ENCODE assay signal across 8 mouse cellular contexts in the genomic region with DNA sequence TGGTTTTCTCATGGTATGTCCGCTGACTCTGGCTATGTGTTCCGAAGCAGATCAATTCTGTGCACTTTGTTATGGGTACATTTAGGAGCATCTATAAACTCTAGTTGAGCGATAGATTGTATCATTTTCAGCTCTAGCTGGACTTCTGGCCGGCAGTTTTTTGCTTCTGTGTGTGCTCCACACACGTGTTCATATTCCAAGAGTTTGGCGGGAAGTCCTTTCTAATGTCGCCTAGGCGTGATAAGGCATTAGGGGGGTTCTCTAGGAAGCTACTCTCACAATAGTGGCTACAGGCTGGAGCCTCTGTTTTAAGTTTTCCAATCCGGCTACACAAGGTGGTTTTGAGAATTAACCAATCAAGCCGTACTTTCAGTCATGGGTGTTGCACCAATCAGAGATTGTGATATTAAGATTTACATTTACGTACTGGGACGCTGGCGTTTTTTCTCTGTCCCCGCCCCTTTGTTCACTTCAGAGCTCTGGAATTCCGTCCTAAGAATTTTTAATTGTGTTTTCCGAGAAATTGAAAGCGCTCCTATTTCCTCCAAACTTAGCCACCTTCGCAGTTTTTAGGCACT. TPM values are rescaled to one million over a fixed set of nuclear protein-coding genes. Genes with fewer than 3 reads are reported as not detected.
DNase-seq lines count a peak whose midpoint lies in the region; ATAC-seq and TF ChIP-seq lines count a peak whose summit lies in the region.

No protein-coding gene starts in this region.

- intact Hi-C loops in heart, postnatal 25 days (cut with DNase I): no loop called here

- no peaks in the 10 kb centered on the region for H3K36me3 ChIP-seq in ES-E14 (ENCODE audit: control insufficient read depth, insufficient read depth, low read length, poor library complexity, severe bottlenecking)
- H3K36me3 ChIP-seq in forebrain, embryonic 11.5 days (ENCODE audit: control insufficient read depth, insufficient read depth, low read length): no peaks in the 10 kb centered on the region
- no peaks in the 10 kb centered on the region for H3K36me3 ChIP-seq in liver, postnatal 0 days (replicated peaks; ENCODE audit: insufficient read depth, low read length)
- no peaks in the 10 kb centered on the region for H3K36me3 ChIP-seq in neural tube, embryonic 13.5 days

- H3K4me2 ChIP-seq in forebrain, embryonic 11.5 days (ENCODE audit: low read depth, low read length, severe bottlenecking): peak overlapping the region; percentile 90
- peak overlapping the region; percentile 90 for H3K4me2 ChIP-seq in liver, postnatal 0 days (ENCODE audit: low read depth, low read length)
- peak overlapping the region; percentile 100 for H3K4me2 ChIP-seq in neural tube, embryonic 13.5 days

- H3K9me3 ChIP-seq in ES-E14 (ENCODE audit: control insufficient read depth, insufficient read depth, low read depth, low read length): no peaks in the 10 kb centered on the region
- no peaks in the 10 kb centered on the region for H3K9me3 ChIP-seq in forebrain, embryonic 11.5 days (ENCODE audit: control insufficient read depth, low read length)
- H3K9me3 ChIP-seq in liver, postnatal 0 days (ENCODE audit: low read length): no peaks in the 10 kb centered on the region
- H3K9me3 ChIP-seq in neural tube, embryonic 13.5 days: no peaks in the 10 kb centered on the region

- peak overlapping the region; percentile 90 for H3K27ac ChIP-seq in ES-E14 (ENCODE audit: insufficient read depth, low read depth, low read length, poor library complexity, severe bottlenecking)
- peak overlapping the region; percentile 100 for H3K27ac ChIP-seq in forebrain, embryonic 11.5 days (ENCODE audit: low read depth, low read length)
- H3K27ac ChIP-seq in liver, postnatal 0 days (ENCODE audit: low read depth): peak overlapping the region; percentile 97
- H3K27ac ChIP-seq in neural tube, embryonic 13.5 days (replicated peaks): peak overlapping the region; percentile 93

- in situ Hi-C loops in ES-E14 (cut with MboI; ENCODE audit: low sequenced_read_pairs in 2 of 2, unreplicated experiment in 2 of 2): loop anchor here (10.0 to 25.0 kb wide), 3 partner anchors 189 to 1819 kb away; a partner anchor contains a TSS

- H3K27me3 ChIP-seq in forebrain, embryonic 11.5 days (ENCODE audit: control insufficient read depth, insufficient read depth, low read length): no peaks in the 10 kb centered on the region
- no peaks in the 10 kb centered on the region for H3K27me3 ChIP-seq in liver, postnatal 0 days (ENCODE audit: insufficient read depth, low read length)
- no peaks in the 10 kb centered on the region for H3K27me3 ChIP-seq in neural tube, embryonic 13.5 days

- peak; percentile 81 for DNase-seq in ES-E14 (ENCODE audit: low read depth, low spot score)
- DNase-seq in c-Kit-negative CD71-positive TER-119-positive erythroid progenitor cells, embryonic 14.5 days (ENCODE audit: low read depth, low spot score): peak; percentile 83
- peak; percentile 82 for DNase-seq in forebrain, embryonic 11.5 days (ENCODE audit: low spot score)
- DNase-seq in heart, postnatal 25 days (ENCODE audit: low spot score): peak; percentile 45
- DNase-seq in layer of hippocampus, adult 18-20 months (ENCODE audit: low spot score in 2 of 2): peak; percentile 73 to 90
- peak; percentile 74 for DNase-seq in liver, postnatal 0 days
- peak; percentile 54 to 59 for DNase-seq in thymus, postnatal 36 days

- H3K4me3 ChIP-seq in ES-E14 (ENCODE audit: insufficient read depth in 1 of 2, low read depth in 1 of 2, low read length in 2 of 2, poor library complexity in 1 of 2, severe bottlenecking in 1 of 2): peak overlapping the region; percentile 52 to 56
- H3K4me3 ChIP-seq in forebrain, embryonic 11.5 days (ENCODE audit: low read depth, low read length): peak overlapping the region; percentile 59
- peak overlapping the region; percentile 64 for H3K4me3 ChIP-seq in liver, postnatal 0 days (ENCODE audit: low read depth, low read length)
- peak overlapping the region; percentile 53 for H3K4me3 ChIP-seq in neural tube, embryonic 13.5 days

- peak overlapping the region; percentile 74 for H3K9ac ChIP-seq in ES-E14 (ENCODE audit: insufficient read depth, low read depth, low read length, poor library complexity, severe bottlenecking)
- peak overlapping the region; percentile 94 for H3K9ac ChIP-seq in forebrain, embryonic 11.5 days (ENCODE audit: low read length)
- H3K9ac ChIP-seq in liver, postnatal 0 days (replicated peaks): peak overlapping the region; percentile 83
- peak overlapping the region; percentile 82 for H3K9ac ChIP-seq in neural tube, embryonic 13.5 days

- TF ChIP-seq CTCF in liver, postnatal 0 days (IDR thresholded peaks at IDR 0.05; ENCODE audit: low read depth): no peak

- WGBS in forebrain, embryonic 11.5 days: under 1% methylated on average over 18 of the region's 18 CpGs
- WGBS in liver, postnatal 0 days (ENCODE audit: insufficient replicate concordance): under 1% methylated on average over 18 of the region's 18 CpGs
- WGBS in neural tube, embryonic 13.5 days: under 1% methylated on average over 18 of the region's 18 CpGs

- 0 out of 4 replicates have a peak, but pooled peaks cover 0 to 2% of the 10 kb centered on the region in 2 experiments for H3K4me1 ChIP-seq in ES-E14 (ENCODE audit: control insufficient read depth in 2 of 2, insufficient read depth in 2 of 2, low read length in 2 of 2, poor library complexity in 1 of 2)
- peaks cover 2% of the 10 kb centered on the region; the same call in 1 of the 2 replicates for H3K4me1 ChIP-seq in forebrain, embryonic 11.5 days (replicated peaks; ENCODE audit: control insufficient read depth, insufficient read depth, low read length)
- peaks cover 10% of the 10 kb centered on the region for H3K4me1 ChIP-seq in liver, postnatal 0 days (ENCODE audit: insufficient read depth)
- H3K4me1 ChIP-seq in neural tube, embryonic 13.5 days (replicated peaks): peaks cover 34% of the 10 kb centered on the region

- peak; percentile 68 for ATAC-seq in forebrain, embryonic 11.5 days (replicated peaks; ENCODE audit: low FRiP score)
- ATAC-seq in liver, postnatal 0 days: peak; percentile 49
- peak; percentile 82 for ATAC-seq in neural tube, embryonic 13.5 days (ENCODE audit: low read depth)

- TF ChIP-seq EP300 in liver, postnatal 0 days (IDR thresholded peaks at IDR 0.05; ENCODE audit: low read depth): no peak; the same call in 1 of the 2 replicates

TF ChIP-seq in ES-E14, 5 proteins besides CTCF, POLR2A, EP300 and RAD21:
- peak; percentile 82 for TF ChIP-seq CHD2 (IDR thresholded peaks at IDR 0.05; ENCODE audit: low read depth, low read length)
- no peak for TF ChIP-seq MAFK (IDR thresholded peaks at IDR 0.05; ENCODE audit: insufficient read depth, low read depth, low read length)
- TF ChIP-seq ZNF384 (IDR thresholded peaks at IDR 0.05; ENCODE audit: low read depth, low read length): peak; percentile 65; the same call in 1 of the 2 replicates
TF ChIP-seq in ES-E14: peak in this region for 2.

RNA-seq across cellular contexts. Expression of a gene that starts 2.9 kb away (rescaled TPM):
- 68.4 and 97.6 TPM in 2 replicates for total RNA-seq in ES-E14 (2012; rRNA removed)
- 0.87 and 0.92 TPM in 2 replicates for polyA plus RNA-seq in forebrain, embryonic 11.5 days (2014; fragmentation: Nextera tagmentation; extraction: Ambion mirVana)
- total RNA-seq in heart, postnatal 25 days (2021): 1 to 10 TPM; 1.8 to 2.5 TPM
- total RNA-seq in layer of hippocampus, adult 18-20 months (2021): 1 to 10 TPM; 3.1 to 4.0 TPM
- polyA plus RNA-seq in liver, postnatal 0 days (2015; fragmentation: Nextera tagmentation; extraction: Ambion mirVana): 0.43 and 0.51 TPM in 2 replicates
- 0.11 and 0.22 TPM in 2 replicates for polyA plus RNA-seq in neural tube, embryonic 13.5 days (2015; fragmentation: Nextera tagmentation; extraction: Ambion mirVana)

RNA-seq across cellular contexts. Expression of a gene that starts 4.5 kb away (rescaled TPM):
- total RNA-seq in ES-E14 (2012; rRNA removed): 1,886 and 2,172 TPM in 2 replicates
- polyA plus RNA-seq in forebrain, embryonic 11.5 days (2014; fragmentation: Nextera tagmentation; extraction: Ambion mirVana): 1.2 and 1.3 TPM in 2 replicates
- 10 to 100 TPM; 33.0 to 46.9 TPM for total RNA-seq in heart, postnatal 25 days (2021)
- total RNA-seq in layer of hippocampus, adult 18-20 months (2021): 100 to 1,000 TPM; 135 to 161 TPM
- 1.1 and 1.2 TPM in 2 replicates for polyA plus RNA-seq in liver, postnatal 0 days (2015; fragmentation: Nextera tagmentation; extraction: Ambion mirVana)
- polyA plus RNA-seq in neural tube, embryonic 13.5 days (2015; fragmentation: Nextera tagmentation; extraction: Ambion mirVana): not detected in 2 replicates

RNA-seq across cellular contexts. Expression of a gene that starts 6.2 kb away (rescaled TPM):
- total RNA-seq in ES-E14 (2012; rRNA removed): 792 and 864 TPM in 2 replicates
- polyA plus RNA-seq in forebrain, embryonic 11.5 days (2014; fragmentation: Nextera tagmentation; extraction: Ambion mirVana): 6.7 and 10.4 TPM in 2 replicates
- total RNA-seq in heart, postnatal 25 days (2021): 10 to 100 TPM; 15.4 to 27.3 TPM
- total RNA-seq in layer of hippocampus, adult 18-20 months (2021): 10 to 100 TPM; 39.8 to 44.6 TPM
- polyA plus RNA-seq in liver, postnatal 0 days (2015; fragmentation: Nextera tagmentation; extraction: Ambion mirVana): 3.6 and 4.6 TPM in 2 replicates
- polyA plus RNA-seq in neural tube, embryonic 13.5 days (2015; fragmentation: Nextera tagmentation; extraction: Ambion mirVana): 2.0 and 3.2 TPM in 2 replicates

RNA-seq across cellular contexts. Expression of a gene that starts 12.1 kb away (rescaled TPM):
- 245 and 289 TPM in 2 replicates for total RNA-seq in ES-E14 (2012; rRNA removed)
- polyA plus RNA-seq in forebrain, embryonic 11.5 days (2014; fragmentation: Nextera tagmentation; extraction: Ambion mirVana): 0.92 and 1.4 TPM in 2 replicates
- 10 to 100 TPM in 1 of 2 experiments, 1 to 10 TPM in 1; 6.4 to 10.6 TPM for total RNA-seq in heart, postnatal 25 days (2021)
- 10 to 100 TPM; 15.1 to 16.5 TPM for total RNA-seq in layer of hippocampus, adult 18-20 months (2021)
- 1.3 and 1.5 TPM in 2 replicates for polyA plus RNA-seq in liver, postnatal 0 days (2015; fragmentation: Nextera tagmentation; extraction: Ambion mirVana)
- not detected in 2 replicates for polyA plus RNA-seq in neural tube, embryonic 13.5 days (2015; fragmentation: Nextera tagmentation; extraction: Ambion mirVana)

RNA-seq across cellular contexts. Expression of a gene that starts 12.7 kb away (rescaled TPM):
- 98.5 and 146 TPM in 2 replicates for total RNA-seq in ES-E14 (2012; rRNA removed)
- polyA plus RNA-seq in forebrain, embryonic 11.5 days (2014; fragmentation: Nextera tagmentation; extraction: Ambion mirVana): 0.85 and 1.2 TPM in 2 replicates
- total RNA-seq in heart, postnatal 25 days (2021): 1 to 10 TPM; 1.4 to 1.9 TPM
- total RNA-seq in layer of hippocampus, adult 18-20 months (2021): under 1 TPM; 0.43 to 0.54 TPM
- polyA plus RNA-seq in liver, postnatal 0 days (2015; fragmentation: Nextera tagmentation; extraction: Ambion mirVana): 0.58 and 0.64 TPM in 2 replicates
- polyA plus RNA-seq in neural tube, embryonic 13.5 days (2015; fragmentation: Nextera tagmentation; extraction: Ambion mirVana): 0.61 TPM in 1 of 2 replicates, not detected in the other

Comparison
In these comparisons a context has a peak if more than half of its experiments do, and no peak if none do; other contexts are left out.
1. Peak in every context shown above with its lines: DNase-seq, ATAC-seq, H3K4me3 ChIP-seq and H3K27ac ChIP-seq.
2. RNA of a gene that starts 2.9 kb away (total RNA-seq): 68.4 to 97.6 TPM in ES-E14; 3.1 to 4.0 TPM in layer of hippocampus, adult 18-20 months and 1.8 to 2.5 TPM in heart, postnatal 25 days; every median in the first group is over 10 times any median in the second.
3. RNA of a gene that starts 4.5 kb away (total RNA-seq): 1,886 to 2,172 TPM in ES-E14; 135 to 161 TPM in layer of hippocampus, adult 18-20 months and 33.0 to 46.9 TPM in heart, postnatal 25 days; every median in the first group is over 10 times any median in the second.
4. RNA of a gene that starts 6.2 kb away (total RNA-seq): 792 to 864 TPM in ES-E14; 39.8 to 44.6 TPM in layer of hippocampus, adult 18-20 months and 15.4 to 27.3 TPM in heart, postnatal 25 days; every median in the first group is over 10 times any median in the second.